Mouse (Mus musculus): ENCODE data around the gene Prrc2a. TPM values are rescaled to one million over a fixed set of nuclear protein-coding genes. Genes with fewer than 3 reads are reported as not detected.

Gene Prrc2a
- polyA plus RNA-seq, 1 experiment = 162 TPM

DNA sequence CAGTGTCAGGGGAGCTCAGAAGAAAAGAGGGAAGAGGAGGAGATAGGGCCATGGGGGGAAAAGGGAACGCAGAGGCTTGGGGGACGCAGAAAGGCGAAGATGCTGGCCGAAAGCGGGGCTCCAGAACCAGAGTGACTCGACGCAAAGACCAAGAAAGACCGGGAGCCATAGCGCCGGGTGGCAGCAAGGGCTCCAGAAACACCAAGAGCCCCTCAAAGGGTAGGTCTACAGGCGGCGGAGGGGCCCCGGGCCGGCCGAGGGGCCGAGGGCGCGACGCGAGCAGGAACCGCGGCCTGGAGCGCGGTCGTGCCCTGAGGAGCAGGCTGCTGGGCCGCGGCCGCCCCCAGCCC lies 504 bp downstream of the Prrc2a start:
- H3K27ac ChIP-seq (ENCODE audit: insufficient read depth, low read depth, low read length) = peak overlapping the region; percentile 87
- H3K4me3 ChIP-seq (ENCODE audit: insufficient read depth, low read length) = peak overlapping the region; percentile 77
- TF ChIP-seq CTCF (IDR thresholded peaks at IDR 0.05; ENCODE audit: low read depth, low read length) = no peak
- no peak for TF ChIP-seq POLR2A (IDR thresholded peaks at IDR 0.05; ENCODE audit: borderline replicate concordance, low read depth, low read length)
- H3K4me1 ChIP-seq (ENCODE audit: control insufficient read depth, insufficient read depth, low read length) = peaks cover 18% of the 10 kb centered on the region

DNA sequence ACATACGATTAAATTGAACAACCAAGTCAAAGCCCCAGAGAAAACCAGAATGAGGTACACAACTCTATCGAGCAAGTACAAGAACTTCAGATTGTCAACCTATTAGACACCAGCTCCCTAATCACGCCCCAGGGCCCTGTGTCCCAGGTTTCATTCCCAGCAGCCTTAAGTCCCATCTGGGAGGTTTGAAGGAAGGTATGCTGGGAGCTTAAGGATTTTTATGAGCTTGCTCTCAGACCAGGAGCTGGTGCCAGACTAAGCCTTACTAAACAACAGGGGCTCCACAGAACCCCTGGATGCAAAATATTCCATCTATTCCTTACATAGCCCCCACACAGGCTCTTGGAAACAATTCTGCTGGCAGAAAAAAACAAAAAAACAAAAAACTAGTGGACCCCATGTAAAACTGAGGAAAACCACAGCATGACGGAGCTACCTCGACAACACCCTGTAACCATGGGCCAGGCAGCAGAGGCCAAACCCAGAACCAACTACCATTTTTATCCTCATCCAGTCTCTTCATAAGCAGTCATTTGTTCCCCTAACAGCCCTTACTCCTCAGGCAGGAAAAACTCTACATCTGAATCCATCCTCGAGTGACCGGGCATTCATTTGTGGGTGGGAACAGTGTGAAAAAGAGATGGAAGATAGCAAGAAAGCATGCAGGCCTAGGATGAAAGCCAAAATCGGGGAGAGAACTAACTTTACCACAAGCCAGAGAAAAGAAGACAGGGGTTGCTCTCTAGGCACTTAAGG lies 1.2 kb downstream of the Prrc2a start:
- H3K27ac ChIP-seq (ENCODE audit: insufficient read depth, low read depth, low read length) = peak overlapping the region; percentile 87
- peak overlapping the region; percentile 77 for H3K4me3 ChIP-seq (ENCODE audit: insufficient read depth, low read length)
- H3K4me1 ChIP-seq (ENCODE audit: control insufficient read depth, insufficient read depth, low read length) = peaks cover 16% of the 10 kb centered on the region
- no peak for TF ChIP-seq POLR2A (IDR thresholded peaks at IDR 0.05; ENCODE audit: borderline replicate concordance, low read depth, low read length)
- TF ChIP-seq CTCF (IDR thresholded peaks at IDR 0.05; ENCODE audit: low read depth, low read length) = no peak

DNA sequence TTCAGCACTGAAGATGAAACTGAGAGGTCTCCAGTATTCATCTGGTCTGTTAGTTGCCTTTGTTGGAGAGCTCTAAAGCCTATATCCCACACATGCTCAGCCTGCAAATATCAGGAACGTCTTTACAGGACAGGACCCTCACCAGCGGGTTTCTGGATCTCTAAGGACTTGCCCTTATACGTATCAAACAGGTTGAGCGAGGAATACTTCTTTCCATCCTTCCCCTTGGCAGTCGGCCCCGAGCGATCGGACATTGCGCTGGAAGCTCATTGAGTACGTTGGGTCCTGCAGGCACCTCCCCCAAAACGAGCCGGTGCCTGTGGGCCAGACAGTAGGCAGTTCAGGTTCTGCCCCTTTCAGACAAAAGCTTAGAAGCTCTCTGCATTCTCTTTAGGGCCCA lies 2.0 kb downstream of the Prrc2a start:
- peaks cover 16% of the 10 kb centered on the region for H3K4me1 ChIP-seq (ENCODE audit: control insufficient read depth, insufficient read depth, low read length)
- no peak overlapping the region for H3K27ac ChIP-seq (ENCODE audit: insufficient read depth, low read depth, low read length)
- H3K4me3 ChIP-seq (ENCODE audit: insufficient read depth, low read length) = peak overlapping the region; percentile 77
- TF ChIP-seq CTCF (IDR thresholded peaks at IDR 0.05; ENCODE audit: low read depth, low read length) (no peak), POLR2A (IDR thresholded peaks at IDR 0.05; ENCODE audit: borderline replicate concordance, low read depth, low read length) (no peak)

DNA sequence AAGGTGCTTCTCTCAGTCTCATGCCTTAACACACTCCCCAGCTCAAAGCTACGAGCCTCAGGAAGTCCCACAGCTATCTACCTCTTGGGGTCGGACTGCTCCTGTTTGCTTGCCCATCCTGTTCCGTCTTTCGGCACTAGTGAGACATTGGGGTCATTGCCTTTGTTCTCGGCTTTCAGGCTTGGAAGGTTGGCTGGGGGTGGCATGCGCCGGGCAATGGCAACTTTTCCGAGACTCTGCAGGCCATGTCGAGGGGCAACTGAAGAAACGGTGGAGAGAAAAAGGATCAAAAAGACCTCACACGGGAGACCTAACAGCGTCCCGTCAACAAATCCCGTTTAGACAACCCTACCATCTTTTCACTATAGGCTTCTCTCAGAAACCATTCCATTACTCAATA lies 2.6 kb downstream of the Prrc2a start:
- no peak for TF ChIP-seq POLR2A (IDR thresholded peaks at IDR 0.05; ENCODE audit: borderline replicate concordance, low read depth, low read length)
- no peak for TF ChIP-seq CTCF (IDR thresholded peaks at IDR 0.05; ENCODE audit: low read depth, low read length)
- no peak overlapping the region for H3K4me3 ChIP-seq (ENCODE audit: insufficient read depth, low read length)
- peaks cover 16% of the 10 kb centered on the region for H3K4me1 ChIP-seq (ENCODE audit: control insufficient read depth, insufficient read depth, low read length)
- no peak overlapping the region for H3K27ac ChIP-seq (ENCODE audit: insufficient read depth, low read depth, low read length)

DNA sequence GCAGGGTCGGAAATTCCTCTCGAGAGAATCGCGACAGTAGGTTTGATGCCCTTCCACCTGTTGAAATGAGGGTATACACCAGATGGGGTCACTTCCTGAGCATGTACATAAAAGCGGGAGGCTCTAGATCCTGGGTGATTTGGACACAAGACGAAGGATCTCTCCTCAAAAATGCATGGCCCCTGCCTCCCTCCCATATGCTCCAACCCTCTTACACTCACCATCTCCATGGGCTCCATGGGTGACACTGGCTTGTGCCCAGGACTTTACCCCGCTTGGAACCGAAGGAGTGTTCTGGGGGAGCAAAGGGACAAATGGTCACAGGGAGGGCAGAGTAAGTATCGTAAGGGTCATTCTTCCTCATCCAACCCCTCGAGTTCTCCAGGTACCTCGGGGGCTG lies 3.3 kb downstream of the Prrc2a start:
- H3K27ac ChIP-seq (ENCODE audit: insufficient read depth, low read depth, low read length) = no peak overlapping the region
- no peak overlapping the region for H3K4me3 ChIP-seq (ENCODE audit: insufficient read depth, low read length)
- TF ChIP-seq CTCF (IDR thresholded peaks at IDR 0.05; ENCODE audit: low read depth, low read length) (no peak), POLR2A (IDR thresholded peaks at IDR 0.05; ENCODE audit: borderline replicate concordance, low read depth, low read length) (no peak)
- peaks cover 14% of the 10 kb centered on the region for H3K4me1 ChIP-seq (ENCODE audit: control insufficient read depth, insufficient read depth, low read length)

DNA sequence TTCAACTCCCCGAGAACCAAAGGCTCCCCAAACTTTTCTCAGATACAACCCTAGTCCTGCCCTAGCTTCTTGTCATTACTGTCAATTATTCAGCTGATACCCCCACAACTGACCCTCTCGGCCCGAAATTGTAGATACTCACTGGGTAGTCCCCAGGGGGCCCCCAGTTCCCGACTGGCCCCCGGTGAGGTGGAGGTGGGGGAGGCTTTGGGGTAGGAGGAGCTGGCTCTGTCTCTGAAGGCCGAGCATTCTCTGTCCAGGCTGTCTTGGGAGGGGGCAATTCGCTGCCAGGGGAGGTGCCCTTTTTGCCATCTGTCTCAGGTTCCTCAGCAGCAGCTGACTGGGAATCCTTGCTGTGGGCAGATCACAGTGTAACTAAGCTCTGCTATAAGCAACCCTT lies 5.1 kb downstream of the Prrc2a start:
- Histone ChIP-seq H3K27ac (ENCODE audit: insufficient read depth, low read depth, low read length) (no peak overlapping the region), H3K4me3 (ENCODE audit: insufficient read depth, low read length) (no peak overlapping the region), H3K4me1 (ENCODE audit: control insufficient read depth, insufficient read depth, low read length) (peaks cover 7% of the 10 kb centered on the region; the same call in 1 of the 2 replicates)
- TF ChIP-seq CTCF (IDR thresholded peaks at IDR 0.05; ENCODE audit: low read depth, low read length) (no peak), POLR2A (IDR thresholded peaks at IDR 0.05; ENCODE audit: borderline replicate concordance, low read depth, low read length) (no peak)

DNA sequence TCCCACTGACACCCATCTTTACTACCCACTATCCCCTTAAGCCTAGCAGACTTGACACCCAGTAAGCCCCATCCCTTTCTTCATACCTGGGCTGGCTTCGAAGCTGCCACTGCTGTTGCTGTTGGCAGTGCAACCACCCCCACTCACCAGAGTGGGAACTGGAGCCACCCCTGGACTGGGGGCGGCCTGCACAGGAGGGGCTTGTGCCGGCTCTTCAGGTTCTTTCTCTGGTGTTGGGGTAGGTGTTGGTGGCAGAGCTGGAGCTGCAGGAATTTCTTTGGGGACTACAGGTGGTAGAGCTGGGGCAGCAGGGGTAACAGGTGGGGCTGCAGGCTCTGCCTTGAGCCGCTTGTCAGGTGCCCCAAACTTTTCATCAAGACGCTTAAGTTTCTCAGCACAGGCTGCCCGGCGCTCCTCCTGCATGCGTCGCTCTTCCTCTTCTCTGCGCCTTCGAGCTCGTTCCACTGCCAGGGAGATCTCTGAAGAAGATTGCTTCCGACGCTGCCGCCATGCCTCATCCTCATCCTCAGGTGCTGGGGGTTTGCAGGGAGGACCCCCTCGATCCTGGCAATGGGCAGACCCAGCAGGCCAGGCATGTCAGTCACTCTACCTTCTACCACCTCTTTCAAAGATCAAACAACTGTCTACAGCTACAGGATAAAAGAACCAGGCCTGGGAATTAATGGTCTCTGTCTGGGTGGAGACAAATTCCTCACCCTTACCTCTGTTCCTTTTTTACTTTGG lies 5.7 kb downstream of the Prrc2a start:
- no peak for TF ChIP-seq CTCF (IDR thresholded peaks at IDR 0.05; ENCODE audit: low read depth, low read length)
- TF ChIP-seq POLR2A (IDR thresholded peaks at IDR 0.05; ENCODE audit: borderline replicate concordance, low read depth, low read length) = no peak
- H3K4me1 ChIP-seq (ENCODE audit: control insufficient read depth, insufficient read depth, low read length) = peaks cover 7% of the 10 kb centered on the region; the same call in 1 of the 2 replicates
- H3K27ac ChIP-seq (ENCODE audit: insufficient read depth, low read depth, low read length) = no peak overlapping the region
- H3K4me3 ChIP-seq (ENCODE audit: insufficient read depth, low read length) = no peak overlapping the region

DNA sequence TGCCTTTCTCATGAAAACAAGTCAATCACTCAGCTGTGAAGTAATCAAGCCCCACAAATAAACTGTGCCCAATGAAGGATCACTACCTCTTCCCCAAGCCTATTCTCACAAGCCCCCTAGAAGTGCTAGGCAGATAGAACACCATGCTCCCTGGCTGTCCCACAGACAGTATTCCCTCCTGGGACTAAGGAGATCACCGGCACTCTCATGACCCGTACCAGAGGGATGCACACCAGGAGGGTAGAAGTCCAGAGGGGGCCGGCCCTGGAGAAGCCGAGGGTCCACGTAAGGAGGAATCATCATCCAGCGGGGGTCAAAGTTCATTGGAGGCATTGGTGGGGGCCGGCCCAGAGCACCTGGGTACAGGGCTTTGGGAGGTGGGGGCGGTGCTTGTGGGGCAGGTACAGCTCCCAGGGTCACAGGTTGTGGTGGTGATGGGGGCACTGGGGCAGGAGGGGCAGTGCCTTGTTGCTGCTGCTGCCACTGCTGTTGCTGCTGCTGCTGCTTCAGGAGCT lies 7.0 kb downstream of the Prrc2a start:
- Histone ChIP-seq H3K4me1 (ENCODE audit: control insufficient read depth, insufficient read depth, low read length) (peaks cover 3% of the 10 kb centered on the region; the same call in 1 of the 2 replicates), H3K4me3 (ENCODE audit: insufficient read depth, low read length) (no peak overlapping the region), H3K27ac (ENCODE audit: insufficient read depth, low read depth, low read length) (no peak overlapping the region)
- TF ChIP-seq CTCF (IDR thresholded peaks at IDR 0.05; ENCODE audit: low read depth, low read length) = no peak
- no peak for TF ChIP-seq POLR2A (IDR thresholded peaks at IDR 0.05; ENCODE audit: borderline replicate concordance, low read depth, low read length)

DNA sequence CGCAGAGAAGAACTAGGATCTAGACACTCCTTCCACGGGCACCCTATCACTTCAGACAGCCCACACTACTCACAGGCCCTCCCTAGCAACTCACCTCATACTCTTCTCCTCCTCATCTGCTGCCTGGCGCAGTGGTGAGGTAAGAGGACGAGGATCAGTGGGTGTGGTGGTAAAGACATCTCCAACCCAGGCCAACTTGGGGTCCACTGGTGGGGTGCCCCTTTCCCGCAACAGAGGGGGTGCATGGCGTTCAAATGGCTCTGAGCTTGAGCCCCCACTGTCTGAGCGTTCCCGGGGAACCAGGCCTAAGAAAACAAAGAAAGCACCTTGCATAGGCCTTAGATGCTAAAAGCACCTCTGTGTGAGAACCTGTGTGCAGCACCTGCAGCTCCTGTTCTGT lies 7.4 kb downstream of the Prrc2a start:
- TF ChIP-seq CTCF (IDR thresholded peaks at IDR 0.05; ENCODE audit: low read depth, low read length) (no peak), POLR2A (IDR thresholded peaks at IDR 0.05; ENCODE audit: borderline replicate concordance, low read depth, low read length) (no peak)
- Histone ChIP-seq H3K4me3 (ENCODE audit: insufficient read depth, low read length) (no peak overlapping the region), H3K27ac (ENCODE audit: insufficient read depth, low read depth, low read length) (no peak overlapping the region), H3K4me1 (ENCODE audit: control insufficient read depth, insufficient read depth, low read length) (peaks cover 3% of the 10 kb centered on the region; the same call in 1 of the 2 replicates)
